ENCODE assay signal across 8 mouse cellular contexts in the genomic region with DNA sequence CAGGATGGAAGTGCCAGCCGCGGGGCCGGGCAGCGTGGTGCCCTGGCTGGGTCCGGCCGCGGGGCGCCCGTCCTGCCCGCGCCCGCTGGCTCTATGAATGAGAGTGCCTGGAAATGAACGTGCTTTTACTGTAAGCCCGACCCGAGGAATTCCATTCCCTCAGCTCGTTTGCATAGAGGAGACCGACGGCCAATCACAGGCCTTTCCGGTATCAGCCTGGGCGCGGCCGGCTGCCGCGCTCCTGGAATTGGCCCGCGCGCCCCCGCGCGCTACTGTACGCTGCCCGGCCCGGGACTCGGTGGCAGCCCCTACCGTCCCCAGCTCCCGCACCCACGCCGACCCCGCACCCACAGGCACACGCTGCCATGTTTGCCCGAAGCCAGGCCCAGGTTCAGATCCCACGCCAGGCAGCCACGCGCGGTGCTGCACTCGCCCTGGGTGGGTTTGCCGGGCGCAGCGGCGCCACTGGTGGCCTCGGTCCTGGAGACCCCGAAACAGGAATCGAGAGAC.
DNase-seq lines count a peak whose midpoint lies in the region; ATAC-seq and TF ChIP-seq lines count a peak whose summit lies in the region.

No protein-coding gene starts in this region.

- peaks cover 30% of the 10 kb centered on the region for H3K4me1 ChIP-seq in intestine, embryonic 15.5 days (replicated peaks)
- H3K4me1 ChIP-seq in liver, postnatal 0 days (ENCODE audit: insufficient read depth), result peaks cover 41% of the 10 kb centered on the region
- H3K4me1 ChIP-seq in neural tube, embryonic 11.5 days (ENCODE audit: control insufficient read depth, insufficient read depth, low read length), result peaks cover 13% of the 10 kb centered on the region

- H3K4me2 ChIP-seq in intestine, embryonic 15.5 days (replicated peaks), result peak overlapping the region; percentile 98
- H3K4me2 ChIP-seq in liver, postnatal 0 days (ENCODE audit: low read depth, low read length), result peak overlapping the region; percentile 100
- peak overlapping the region; percentile 99 for H3K4me2 ChIP-seq in neural tube, embryonic 11.5 days (ENCODE audit: low read depth)

- H3K27ac ChIP-seq in intestine, embryonic 15.5 days, result peak overlapping the region; percentile 63
- peak overlapping the region; percentile 86 for H3K27ac ChIP-seq in liver, postnatal 0 days (ENCODE audit: low read depth)
- no peak overlapping the region for H3K27ac ChIP-seq in neural tube, embryonic 11.5 days (ENCODE audit: low read depth, low read length)

- under 1% methylated on average over 53 of the region's 53 CpGs for WGBS in intestine, embryonic 15.5 days
- WGBS in liver, postnatal 0 days (ENCODE audit: insufficient replicate concordance), result 1% methylated on average over 53 of the region's 53 CpGs
- WGBS in neural tube, embryonic 11.5 days, result 0% methylated on average over 43 of the region's 53 CpGs

- peak; percentile 46 for DNase-seq in right cerebral cortex, postnatal 25 days
- no peak for DNase-seq in right cerebral cortex, postnatal 14 days
- DNase-seq in embryo, embryonic 10.5 days (ENCODE audit: low spot score), result peak; percentile 88
- DNase-seq in gastrocnemius, postnatal 4 days (ENCODE audit: low spot score in 2 of 2), result peak; percentile 71 to 84
- peak; percentile 85 for DNase-seq in liver, postnatal 0 days
- DNase-seq in neural tube, embryonic 11.5 days (ENCODE audit: low spot score), result peak; percentile 81
- peak; percentile 68 to 73 for DNase-seq in thymus, adult 18-20 months

- no peaks in the 10 kb centered on the region for H3K36me3 ChIP-seq in intestine, embryonic 15.5 days
- H3K36me3 ChIP-seq in liver, postnatal 0 days (replicated peaks; ENCODE audit: insufficient read depth, low read length), result no peaks in the 10 kb centered on the region
- no peaks in the 10 kb centered on the region for H3K36me3 ChIP-seq in neural tube, embryonic 11.5 days (ENCODE audit: control insufficient read depth, insufficient read depth, low read length)

- H3K9me3 ChIP-seq in intestine, embryonic 15.5 days, result no peaks in the 10 kb centered on the region
- H3K9me3 ChIP-seq in liver, postnatal 0 days (ENCODE audit: low read length), result no peaks in the 10 kb centered on the region
- H3K9me3 ChIP-seq in neural tube, embryonic 11.5 days (ENCODE audit: control insufficient read depth, low read length), result no peaks in the 10 kb centered on the region

- peak overlapping the region; percentile 56 for H3K4me3 ChIP-seq in intestine, embryonic 15.5 days (replicated peaks)
- peak overlapping the region; percentile 71 for H3K4me3 ChIP-seq in liver, postnatal 0 days (ENCODE audit: low read depth, low read length)
- H3K4me3 ChIP-seq in neural tube, embryonic 11.5 days (ENCODE audit: low read depth, low read length), result peak overlapping the region; percentile 58

- no peak for TF ChIP-seq CTCF in liver, postnatal 0 days (IDR thresholded peaks at IDR 0.05; ENCODE audit: low read depth)

- ATAC-seq in intestine, embryonic 15.5 days, result peak; percentile 93
- peak; percentile 92 for ATAC-seq in liver, postnatal 0 days
- ATAC-seq in neural tube, embryonic 11.5 days (ENCODE audit: insufficient read depth, low FRiP score, low TSS enrichment), result peak; percentile 82

- no peak for TF ChIP-seq EP300 in liver, postnatal 0 days (IDR thresholded peaks at IDR 0.05; ENCODE audit: low read depth)

- peaks cover 42% of the 10 kb centered on the region for H3K27me3 ChIP-seq in intestine, embryonic 15.5 days (replicated peaks)
- H3K27me3 ChIP-seq in liver, postnatal 0 days (ENCODE audit: insufficient read depth, low read length), result peaks cover 68% of the 10 kb centered on the region
- peaks cover 72% of the 10 kb centered on the region for H3K27me3 ChIP-seq in neural tube, embryonic 11.5 days (ENCODE audit: control insufficient read depth, insufficient read depth, low read length)

- H3K9ac ChIP-seq in intestine, embryonic 15.5 days, result peak overlapping the region; percentile 61
- peak overlapping the region; percentile 75 for H3K9ac ChIP-seq in liver, postnatal 0 days (replicated peaks)
- peak overlapping the region; percentile 49 for H3K9ac ChIP-seq in neural tube, embryonic 11.5 days (ENCODE audit: low read length)
